Mouse (Mus musculus): ENCODE data around the gene Dhh.

The Dhh gene

GRCm38 (mm10) chr15:98871916-98872888, 26.1 kb downstream of the Dhh start:
- peak; percentile 90 to 93 for DNase-seq (ENCODE audit: low spot score in 2 of 2)

GRCm38 (mm10) chr15:98871070-98871915, 27.0 kb downstream of the Dhh start, which contains the start of gene Kmt2d:
Kmt2d (minus strand) TSS chr15:98871204.
- peak in 1 of 2 experiments; percentile 25 for DNase-seq (ENCODE audit: low spot score in 2 of 2)

GRCm38 (mm10) chr15:98870179-98871069, 27.9 kb downstream of the Dhh start:
- peak in 1 of 2 experiments; percentile 42 for DNase-seq (ENCODE audit: low spot score in 2 of 2)

GRCm38 (mm10) chr15:98869342-98870178, 28.8 kb downstream of the Dhh start:
- DNase-seq (ENCODE audit: low spot score in 2 of 2), result no peak

GRCm38 (mm10) chr15:98868346-98869063, 29.8 kb downstream of the Dhh start:
- DNase-seq (ENCODE audit: low spot score in 2 of 2), result no peak

GRCm38 (mm10) chr15:98867321-98867720, 31.0 kb downstream of the Dhh start:
- DNase-seq (ENCODE audit: low spot score in 2 of 2), result no peak

GRCm38 (mm10) chr15:98866501-98866900, 31.8 kb downstream of the Dhh start:
- DNase-seq (ENCODE audit: low spot score in 2 of 2), result no peak

GRCm38 (mm10) chr15:98865771-98866170, 32.6 kb downstream of the Dhh start:
- no peak for DNase-seq (ENCODE audit: low spot score in 2 of 2)

GRCm38 (mm10) chr15:98864951-98865350, 33.4 kb downstream of the Dhh start:
- no peak for DNase-seq (ENCODE audit: low spot score in 2 of 2)

GRCm38 (mm10) chr15:98863451-98863958, 34.8 kb downstream of the Dhh start:
- DNase-seq (ENCODE audit: low spot score in 2 of 2), result no peak

- DNase-seq (ENCODE audit: low spot score in 2 of 2), result peak in 1 of 2 experiments; percentile 6
Measured at GRCm38 (mm10) chr15:98861701-98862410, 36.5 kb downstream of the Dhh start.

GRCm38 (mm10) chr15:98860921-98861320, 37.4 kb downstream of the Dhh start:
- no peak for DNase-seq (ENCODE audit: low spot score in 2 of 2)

GRCm38 (mm10) chr15:98859319-98860043, 38.9 kb downstream of the Dhh start:
- no peak for DNase-seq (ENCODE audit: low spot score in 2 of 2)

- DNase-seq (ENCODE audit: low spot score in 2 of 2), result peak in 1 of 2 experiments; percentile 5
Measured at GRCm38 (mm10) chr15:98854214-98854613, 44.1 kb downstream of the Dhh start.

- peak in 1 of 2 experiments; percentile 8 for DNase-seq (ENCODE audit: low spot score in 2 of 2)
Measured at GRCm38 (mm10) chr15:98853161-98853937, 45.0 kb downstream of the Dhh start.

- peak in 1 of 2 experiments; percentile 7 for DNase-seq (ENCODE audit: low spot score in 2 of 2)
Measured at GRCm38 (mm10) chr15:98852733-98853132, 45.6 kb downstream of the Dhh start.

GRCm38 (mm10) chr15:98852071-98852470, 46.3 kb downstream of the Dhh start:
- no peak for DNase-seq (ENCODE audit: low spot score in 2 of 2)
